Mouse (Mus musculus) liver, adult 2 months (tissue): ENCODE measurements at regions not wholly inside any gene's neighbourhood (a gene's known extent, or its start where the extent isn't known, plus 50 kb on each side); places are given as distances from the start of the nearest gene placed in this dataset.

Experiments
- DNase-seq: peaks from one replicate; pipeline ENCODE4 v3.0.0-alpha.2; 2011; ENCODE audit warnings: low read depth, low spot score; ENCODE audit errors: extremely low read depth
- H3K27ac ChIP-seq: fragments of 200-500 bp; replicated peaks from 2 replicates; pipeline ENCODE4 v1.5.1; 2012; ENCODE audit warnings: low read depth, mild to moderate bottlenecking, control low read depth, inconsistent platforms, low read length; ENCODE audit not compliant: insufficient read depth
- H3K27me3 ChIP-seq: fragments of 200-500 bp; 2 replicates; pipeline ENCODE4 v1.6.1; 2012; ENCODE audit warnings: mild to moderate bottlenecking, moderate library complexity, low read length, inconsistent platforms; ENCODE audit not compliant: control insufficient read depth, insufficient read depth
- H3K36me3 ChIP-seq: fragments of 200-500 bp; 2 replicates; pipeline ENCODE4 v1.6.1; 2012; ENCODE audit warnings: low read length, inconsistent platforms; ENCODE audit not compliant: control insufficient read depth, insufficient read depth
- H3K4me1 ChIP-seq: fragments of 200-500 bp; 2 replicates; pipeline ENCODE4 v1.6.1; 2011; ENCODE audit warnings: low read length; ENCODE audit not compliant: control insufficient read depth, insufficient read depth
- H3K4me3 ChIP-seq: fragments of 200-500 bp; 2 replicates; pipeline ENCODE4 v1.5.1; 2011; ENCODE audit warnings: low read depth, mild to moderate bottlenecking, control low read depth, low read length, moderate library complexity; ENCODE audit not compliant: insufficient read depth
- H3K79me2 ChIP-seq: fragments of 200-500 bp; 2 replicates; pipeline ENCODE4 v1.6.1; 2012; ENCODE audit warnings: inconsistent platforms, mild to moderate bottlenecking, low read length, moderate library complexity; ENCODE audit not compliant: control insufficient read depth, insufficient read depth
- H3K9ac ChIP-seq: fragments of 200-500 bp; 2 replicates; pipeline ENCODE4 v1.6.1; 2012; ENCODE audit warnings: low read depth, mild to moderate bottlenecking, control low read depth, inconsistent platforms, low read length
- CTCF ChIP-seq: fragments of 200-500 bp; IDR thresholded peaks from 2 replicates; pipeline ENCODE4 v1.5.1; 2011; ENCODE audit warnings: low read depth, low read length, control low read depth
- POLR2A ChIP-seq: fragments of 200-500 bp; IDR thresholded peaks from 2 replicates; pipeline ENCODE4 v1.6.1; 2011; ENCODE audit warnings: low read length, control low read depth; ENCODE audit not compliant: insufficient read depth; ENCODE audit errors: extremely low read depth
- WGBS: fragments of 180-500 bp; shearing (Covaris S2); methylation state at CpG from one replicate; pipeline ENCODE4 v1.1.7; 2018; 5-methylcytosine and 5-hydroxymethylcytosine counted together

DNA sequence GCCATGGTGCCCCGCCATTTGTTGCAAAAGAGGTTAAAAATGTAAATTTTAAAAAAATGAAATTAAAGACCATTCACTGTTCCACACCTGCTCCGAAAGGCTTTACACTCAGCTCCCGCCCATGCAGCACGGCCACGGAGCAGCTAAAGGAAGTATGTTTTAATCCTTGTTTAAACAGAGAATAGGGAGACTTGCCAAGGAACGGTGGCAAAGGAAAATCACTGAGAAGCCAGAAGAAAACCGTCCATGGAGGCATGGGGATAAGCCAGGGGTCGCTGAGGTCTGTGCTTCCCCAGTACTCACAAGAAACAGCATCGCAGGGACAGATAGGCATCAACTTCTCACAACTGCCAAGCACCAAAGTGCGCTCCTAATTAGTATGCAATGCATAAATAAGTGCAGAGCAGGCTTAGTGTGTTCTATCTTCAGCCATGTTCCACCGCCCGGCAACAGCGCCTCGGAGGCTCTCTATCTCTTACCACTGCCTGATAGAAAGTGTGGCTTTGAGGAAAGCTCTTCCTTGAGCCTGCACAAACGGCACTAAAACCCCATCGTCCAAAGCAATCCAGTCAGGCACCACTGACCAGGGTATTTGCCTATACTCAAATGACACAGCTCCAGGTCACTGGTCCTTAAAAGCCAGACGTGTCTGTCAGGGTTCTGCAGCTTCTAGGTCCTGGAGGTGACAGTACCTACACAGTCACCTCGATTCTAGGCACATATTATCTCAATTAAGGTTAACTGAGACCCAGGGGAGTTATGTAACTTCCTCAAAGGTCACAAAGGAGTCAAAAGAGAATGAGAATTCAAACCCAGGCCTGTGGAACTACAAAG is 196.8 kb upstream of the Smim15 start:
- TF ChIP-seq POLR2A = no peak
- no peak for TF ChIP-seq CTCF
- WGBS = 33% methylated on average over 18 of the region's 18 CpGs
- H3K4me3 ChIP-seq = no peak overlapping the region
- peak; percentile 42 for DNase-seq
- peaks cover 33% of the 10 kb centered on the region for H3K79me2 ChIP-seq
- peaks cover 13% of the 10 kb centered on the region for H3K4me1 ChIP-seq
- no peaks in the 10 kb centered on the region for H3K36me3 ChIP-seq
- H3K27ac ChIP-seq = no peak overlapping the region
- no peaks in the 10 kb centered on the region for H3K27me3 ChIP-seq
- H3K9ac ChIP-seq = no peak overlapping the region

DNA sequence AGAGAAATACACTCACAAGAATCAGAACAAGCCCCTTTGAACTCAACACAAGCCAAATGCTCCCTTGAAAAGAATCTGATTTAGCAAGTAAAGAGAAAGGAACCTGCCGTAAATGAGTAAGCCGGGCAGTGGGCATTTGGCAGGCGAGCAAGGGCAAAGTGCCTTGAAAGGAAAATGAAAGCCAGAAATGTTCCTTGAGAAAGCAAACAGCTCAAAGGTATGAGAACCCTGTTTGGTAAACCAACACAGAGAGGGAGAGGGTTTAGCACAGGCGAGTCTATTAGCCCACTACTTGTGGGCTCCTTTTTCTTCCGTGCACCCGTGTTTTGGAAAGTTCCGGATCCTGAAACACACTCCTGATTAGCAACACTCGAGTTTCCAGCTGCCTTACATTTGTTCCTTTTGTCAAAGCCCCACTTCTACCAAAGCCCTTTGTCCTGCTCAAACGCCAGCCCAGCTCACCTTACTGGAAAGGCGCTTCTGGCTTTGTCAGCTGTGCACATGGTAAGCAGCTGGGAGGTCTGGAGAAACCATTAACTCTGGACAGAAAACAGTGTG is 197.5 kb upstream of the Smim15 start:
- peaks cover 33% of the 10 kb centered on the region for H3K79me2 ChIP-seq
- peak; percentile 47 for DNase-seq
- H3K9ac ChIP-seq = no peak overlapping the region
- H3K4me3 ChIP-seq = no peak overlapping the region
- peaks cover 13% of the 10 kb centered on the region for H3K4me1 ChIP-seq
- 21% methylated on average over 10 of the region's 10 CpGs for WGBS
- no peaks in the 10 kb centered on the region for H3K36me3 ChIP-seq
- TF ChIP-seq POLR2A (no peak), CTCF (no peak)
- H3K27ac ChIP-seq = no peak overlapping the region
- H3K27me3 ChIP-seq = no peaks in the 10 kb centered on the region

DNA sequence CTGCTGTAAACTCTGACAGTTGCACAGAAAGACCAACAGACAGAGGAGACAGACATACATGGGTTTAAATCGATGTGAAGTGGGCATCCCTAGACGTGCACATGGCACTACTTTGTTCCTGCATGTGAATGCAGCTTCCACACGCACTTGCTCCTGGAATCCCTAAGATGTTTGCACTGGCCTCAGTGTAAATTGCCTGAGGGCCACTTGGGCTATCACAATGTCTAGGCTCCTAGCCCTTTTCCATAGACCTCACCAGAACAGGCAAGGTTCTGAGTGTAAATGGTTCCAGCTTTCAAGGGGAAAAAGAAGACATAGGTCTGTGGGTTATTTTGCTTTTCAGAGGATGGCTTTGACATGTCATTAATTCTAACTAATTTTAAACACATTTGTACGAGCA is 198.4 kb upstream of the Smim15 start:
- WGBS = 82% methylated on average over 4 of the region's 4 CpGs
- peaks cover 33% of the 10 kb centered on the region for H3K79me2 ChIP-seq
- TF ChIP-seq CTCF (no peak), POLR2A (no peak)
- H3K27ac ChIP-seq = no peak overlapping the region
- H3K4me1 ChIP-seq = peaks cover 18% of the 10 kb centered on the region
- H3K9ac ChIP-seq = no peak overlapping the region
- no peaks in the 10 kb centered on the region for H3K36me3 ChIP-seq
- H3K4me3 ChIP-seq = no peak overlapping the region
- no peak for DNase-seq
- H3K27me3 ChIP-seq = no peaks in the 10 kb centered on the region

DNA sequence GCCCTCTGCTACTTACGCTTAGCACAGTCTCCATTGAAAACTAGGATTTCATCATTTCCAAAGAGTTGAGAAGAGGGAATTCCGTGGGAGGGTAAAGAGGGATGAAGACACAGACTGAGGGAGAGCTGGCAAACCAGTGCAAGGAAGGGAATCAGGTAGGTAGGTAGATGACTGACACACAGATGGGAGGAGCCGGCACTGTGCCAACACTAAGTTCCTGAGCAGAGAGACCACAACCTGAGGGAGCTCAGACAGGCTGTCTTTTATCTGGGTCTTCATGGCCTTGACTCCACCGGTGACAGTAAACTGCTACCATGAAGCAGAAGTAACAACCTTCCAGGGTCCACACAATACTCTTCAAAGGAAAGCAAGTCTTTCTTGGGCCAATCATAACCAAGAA is 200.2 kb upstream of the Smim15 start:
- Histone ChIP-seq H3K79me2 (peaks cover 33% of the 10 kb centered on the region), H3K4me3 (no peak overlapping the region), H3K36me3 (no peaks in the 10 kb centered on the region), H3K27me3 (no peaks in the 10 kb centered on the region), H3K27ac (no peak overlapping the region), H3K4me1 (peaks cover 18% of the 10 kb centered on the region), H3K9ac (no peak overlapping the region)
- 63% methylated on average over 4 of the region's 4 CpGs for WGBS
- no peak for DNase-seq
- TF ChIP-seq POLR2A = no peak
- no peak for TF ChIP-seq CTCF

DNA sequence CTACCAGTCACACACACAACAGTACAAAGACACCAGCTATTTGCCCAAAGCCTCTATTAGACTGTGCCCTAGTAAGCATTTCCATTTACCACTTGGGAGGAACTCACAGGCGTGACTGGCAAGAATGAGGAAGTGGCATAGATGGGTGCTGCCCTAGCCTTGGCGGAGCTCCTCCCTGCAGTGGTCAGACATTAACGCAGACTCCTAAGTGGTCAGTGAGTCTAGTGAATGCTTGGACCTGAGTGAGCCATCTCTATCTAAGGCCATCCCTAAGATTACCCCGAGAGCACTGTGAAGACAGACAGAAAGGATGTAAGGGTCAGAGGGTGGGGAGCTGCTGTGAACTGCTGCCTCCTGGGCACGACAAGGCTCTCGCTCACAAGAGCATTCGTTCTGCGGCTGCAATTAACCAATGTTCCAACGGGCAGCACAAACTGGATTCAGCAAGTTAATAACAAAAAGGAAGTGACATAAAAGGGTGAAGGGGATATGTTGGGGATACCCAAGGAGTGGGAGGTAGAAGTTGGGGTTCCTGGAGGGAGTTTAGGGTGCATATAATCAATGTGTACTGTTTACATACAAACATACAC is 206.0 kb upstream of the Smim15 start:
- peaks cover 37% of the 10 kb centered on the region for H3K79me2 ChIP-seq
- TF ChIP-seq POLR2A (no peak), CTCF (no peak)
- H3K4me3 ChIP-seq = no peak overlapping the region
- 78% methylated on average over 9 of the region's 9 CpGs for WGBS
- no peak for DNase-seq
- H3K4me1 ChIP-seq = peaks cover 14% of the 10 kb centered on the region
- H3K27ac ChIP-seq = no peak overlapping the region
- H3K36me3 ChIP-seq = no peaks in the 10 kb centered on the region
- H3K9ac ChIP-seq = no peak overlapping the region
- H3K27me3 ChIP-seq = no peaks in the 10 kb centered on the region
